Mouse (Mus musculus): ENCODE results near the gene Ifih1. TPM values are rescaled to one million over a fixed set of nuclear protein-coding genes. Genes with fewer than 3 reads are reported as not detected.

Gene Ifih1
- polyA plus RNA-seq (2015; fragmentation: Nextera tagmentation; extraction: Ambion mirVana), result 1.1 and 1.4 TPM in 2 replicates

DNA sequence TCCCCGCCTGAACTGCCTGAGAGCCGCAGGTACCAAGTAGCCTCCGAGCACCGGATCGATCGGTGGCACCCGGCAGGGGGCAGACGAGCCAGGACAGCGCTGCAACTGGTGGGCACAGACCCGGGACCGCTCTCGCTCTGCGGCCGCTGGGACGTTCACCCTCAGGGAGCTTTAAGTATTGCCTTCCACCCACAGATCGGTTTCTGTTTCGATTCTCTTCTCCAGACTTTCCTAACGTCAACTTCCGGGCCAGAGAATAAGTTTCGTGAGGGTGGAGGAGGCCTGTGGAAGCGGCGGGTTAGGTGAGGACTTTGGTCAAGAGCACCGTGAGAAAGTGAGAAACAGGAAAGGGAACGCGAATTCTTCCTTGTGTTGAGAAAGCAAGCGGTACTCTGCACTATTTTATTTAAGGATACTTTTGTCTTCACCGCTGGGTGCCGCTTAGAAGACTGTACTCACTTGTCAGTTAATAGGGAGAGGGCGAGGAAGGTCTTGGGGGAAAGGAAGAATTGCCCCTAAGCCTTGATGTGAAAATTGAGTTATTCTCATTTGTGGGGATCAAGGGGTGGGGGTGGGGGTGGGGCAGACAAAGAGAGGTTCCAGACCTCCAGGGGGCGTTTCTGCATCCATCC is at the start of gene Ifih1:
Gene Ifih1 (minus strand): TSS at position 242 of the 632 bp plus-strand sequence.
- WGBS, result 1% methylated on average over 30 of the region's 30 CpGs
- H3K9me3 ChIP-seq (replicated peaks), result no peaks in the 10 kb centered on the region
- H3K27ac ChIP-seq, result no peak within 1 kb of the TSS
- H3K4me3 ChIP-seq, result peak within 1 kb of the TSS; percentile 49
- peaks cover 15% of the 10 kb centered on the region for H3K4me1 ChIP-seq
- peak within 1 kb of the TSS; percentile 65 for H3K9ac ChIP-seq
- H3K27me3 ChIP-seq, result peaks cover 6% of the 10 kb centered on the region; the same call in 1 of the 2 replicates
- peak; percentile 91 for ATAC-seq
- peak within 1 kb of the TSS; percentile 77 for H3K4me2 ChIP-seq
- no peaks in the 10 kb centered on the region for H3K36me3 ChIP-seq (ENCODE audit: poor library complexity, severe bottlenecking)

DNA sequence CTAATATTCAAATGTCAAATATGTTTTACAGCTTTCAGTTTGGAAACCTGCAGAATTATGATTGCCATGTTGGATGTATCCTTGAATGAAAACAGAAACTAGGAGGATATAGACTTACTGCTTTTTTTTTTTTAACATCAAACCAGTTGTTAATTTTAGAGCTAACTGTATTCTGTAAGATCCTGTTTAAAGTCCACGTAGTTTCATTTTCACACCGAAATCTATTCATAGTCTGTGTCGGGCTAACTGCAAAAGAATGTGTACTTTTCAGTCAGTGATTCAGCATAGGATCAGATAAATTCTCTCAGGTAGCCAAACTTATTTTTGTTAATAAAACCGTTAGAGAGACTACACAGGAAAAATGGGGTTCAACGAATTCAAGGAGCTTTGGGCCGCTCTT is 39.9 kb upstream of the Ifih1 start:
- 91% methylated on average over 6 of the region's 6 CpGs for WGBS
- Histone ChIP-seq H3K27ac (no peak overlapping the region), H3K4me1 (peaks cover 6% of the 10 kb centered on the region; the same call in 1 of the 2 replicates), H3K4me3 (no peak overlapping the region), H3K27me3 (no peaks in the 10 kb centered on the region), H3K9me3 (replicated peaks) (no peaks in the 10 kb centered on the region), H3K9ac (no peak overlapping the region), H3K36me3 (ENCODE audit: poor library complexity, severe bottlenecking) (no peaks in the 10 kb centered on the region), H3K4me2 (no peak overlapping the region)
- no peak for ATAC-seq

DNA sequence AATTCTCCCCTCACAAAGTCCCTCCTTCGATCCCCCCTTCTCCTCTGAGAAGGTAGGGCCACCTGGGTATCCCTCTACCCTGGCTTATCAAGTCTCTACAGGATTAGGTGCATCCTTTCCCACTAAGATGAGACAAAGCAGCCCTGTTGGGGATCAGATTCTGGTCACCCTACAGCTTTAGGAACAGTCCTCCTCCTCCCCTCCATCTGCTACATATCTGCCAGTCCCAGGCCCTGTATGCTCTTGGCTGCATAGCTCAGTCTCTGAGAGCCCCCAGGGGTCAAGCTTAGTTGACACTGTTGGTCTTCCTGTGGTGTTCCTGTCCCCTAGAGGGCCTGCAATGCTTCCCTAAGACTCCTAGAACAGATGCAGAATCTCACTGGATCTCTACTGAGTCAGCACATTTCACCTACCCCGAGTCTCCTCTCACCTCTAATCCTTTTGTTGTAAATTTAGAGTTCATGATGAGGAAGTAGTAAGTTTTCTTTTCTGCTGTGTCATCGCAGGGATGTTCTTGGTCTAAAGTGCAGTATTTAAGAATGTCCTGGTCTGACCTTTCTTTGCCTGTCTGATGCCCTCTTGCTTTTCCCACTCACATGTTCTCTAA is 39.0 kb upstream of the Ifih1 start:
- Histone ChIP-seq H3K4me3 (no peak overlapping the region), H3K36me3 (ENCODE audit: poor library complexity, severe bottlenecking) (no peaks in the 10 kb centered on the region), H3K4me2 (no peak overlapping the region), H3K27ac (no peak overlapping the region), H3K4me1 (peaks cover 6% of the 10 kb centered on the region; the same call in 1 of the 2 replicates), H3K9ac (no peak overlapping the region), H3K27me3 (no peaks in the 10 kb centered on the region), H3K9me3 (replicated peaks) (no peaks in the 10 kb centered on the region)
- 63% methylated on average over 3 of the region's 3 CpGs for WGBS
- ATAC-seq, result no peak

DNA sequence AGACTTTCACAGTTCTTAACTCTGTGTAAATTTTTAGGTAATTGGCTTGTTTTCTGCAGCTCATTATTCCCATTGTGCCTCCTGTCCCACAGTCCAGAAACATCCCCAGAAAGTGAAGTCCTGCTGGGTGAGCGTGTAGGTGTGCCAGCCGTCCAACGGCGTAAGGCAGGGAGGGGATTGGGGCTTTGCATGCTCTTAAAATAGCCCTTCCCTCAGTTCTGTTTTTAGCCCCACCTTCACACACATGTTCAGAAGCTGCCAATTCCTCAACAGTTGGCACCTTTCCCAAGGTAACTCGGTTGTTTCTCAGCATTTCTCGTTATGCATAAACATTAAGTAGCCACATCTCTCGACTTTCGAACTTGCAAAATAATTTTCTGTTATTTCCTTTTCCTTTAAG is 35.6 kb upstream of the Ifih1 start:
- Histone ChIP-seq H3K9me3 (replicated peaks) (no peaks in the 10 kb centered on the region), H3K4me2 (no peak overlapping the region), H3K27ac (no peak overlapping the region), H3K4me1 (peaks cover 6% of the 10 kb centered on the region; the same call in 1 of the 2 replicates), H3K27me3 (no peaks in the 10 kb centered on the region), H3K4me3 (no peak overlapping the region), H3K9ac (no peak overlapping the region), H3K36me3 (ENCODE audit: poor library complexity, severe bottlenecking) (no peaks in the 10 kb centered on the region)
- 47% methylated on average over 8 of the region's 8 CpGs for WGBS
- ATAC-seq, result peak; percentile 68; the same call in 1 of the 2 replicates

DNA sequence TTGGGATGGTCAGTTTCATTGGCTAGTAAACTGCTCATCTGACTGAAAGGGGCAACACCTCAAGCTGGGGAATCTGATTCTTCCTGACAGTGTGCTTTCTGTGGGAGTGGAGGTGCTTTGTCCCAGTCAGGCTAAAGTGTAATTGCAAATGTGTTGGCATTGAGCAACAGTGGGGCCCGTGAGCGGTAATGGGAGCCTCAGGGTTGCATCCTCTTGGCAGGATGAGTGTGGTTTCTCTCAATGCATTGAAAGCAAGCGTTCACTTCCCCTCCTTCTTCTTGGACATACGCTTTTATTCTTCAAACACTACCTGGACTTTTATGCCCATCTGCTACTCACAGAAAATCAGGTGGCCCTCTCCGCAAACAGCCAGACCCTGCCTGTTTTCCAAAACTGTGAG is 26.7 kb upstream of the Ifih1 start:
- Histone ChIP-seq H3K27ac (no peak overlapping the region), H3K9ac (no peak overlapping the region), H3K4me3 (no peak overlapping the region), H3K27me3 (no peaks in the 10 kb centered on the region), H3K9me3 (replicated peaks) (no peaks in the 10 kb centered on the region), H3K36me3 (ENCODE audit: poor library complexity, severe bottlenecking) (no peaks in the 10 kb centered on the region), H3K4me2 (no peak overlapping the region), H3K4me1 (no peaks in the 10 kb centered on the region)
- ATAC-seq, result no peak
- WGBS, result 92% methylated on average over 5 of the region's 5 CpGs

DNA sequence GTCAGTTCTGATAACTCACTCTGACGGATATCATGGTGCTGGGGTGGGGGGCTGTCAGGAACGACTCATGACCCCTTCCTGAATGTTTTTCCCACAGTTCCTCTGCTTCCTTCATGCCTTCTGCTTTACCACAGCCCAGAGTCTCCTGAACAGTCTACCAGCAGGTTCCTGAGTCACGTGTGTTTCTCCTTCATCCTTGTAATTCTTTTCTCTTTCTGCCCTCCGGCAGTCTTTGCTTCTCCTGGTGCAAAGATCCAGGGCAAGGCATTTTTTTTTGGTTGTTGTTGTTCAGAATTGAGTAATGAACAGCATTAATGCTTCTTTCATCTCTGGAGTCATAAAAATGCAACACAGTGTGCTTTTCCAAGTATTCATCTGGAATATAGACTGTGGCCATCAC is 24.7 kb upstream of the Ifih1 start:
- H3K36me3 ChIP-seq (ENCODE audit: poor library complexity, severe bottlenecking), result no peaks in the 10 kb centered on the region
- H3K9ac ChIP-seq, result no peak overlapping the region
- ATAC-seq, result no peak
- H3K4me2 ChIP-seq, result no peak overlapping the region
- H3K4me1 ChIP-seq, result no peaks in the 10 kb centered on the region
- H3K4me3 ChIP-seq, result no peak overlapping the region
- 86% methylated on average over 4 of the region's 4 CpGs for WGBS
- H3K27ac ChIP-seq, result no peak overlapping the region
- no peaks in the 10 kb centered on the region for H3K9me3 ChIP-seq (replicated peaks)
- H3K27me3 ChIP-seq, result no peaks in the 10 kb centered on the region

DNA sequence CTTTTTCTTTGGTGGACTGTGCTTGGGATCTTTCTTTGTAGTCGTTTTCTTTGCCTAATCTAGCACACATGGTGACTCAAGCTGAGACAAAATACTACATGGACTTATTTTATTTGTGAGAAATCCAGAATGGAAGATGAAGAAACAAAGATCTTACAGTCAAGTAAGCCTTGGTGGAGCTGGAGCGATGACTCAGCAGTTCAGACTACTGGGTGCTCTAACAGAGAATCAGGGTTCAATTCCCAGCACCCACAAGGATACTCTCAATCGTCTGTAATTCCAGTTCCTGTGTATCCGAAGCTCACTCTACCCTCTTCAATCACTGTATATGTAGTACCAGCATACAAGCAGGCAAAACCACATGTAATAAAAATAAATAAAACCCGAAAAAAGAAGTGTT is 24.2 kb upstream of the Ifih1 start:
- no peak overlapping the region for H3K4me2 ChIP-seq
- no peak for ATAC-seq
- H3K27ac ChIP-seq, result no peak overlapping the region
- H3K36me3 ChIP-seq (ENCODE audit: poor library complexity, severe bottlenecking), result no peaks in the 10 kb centered on the region
- no peak overlapping the region for H3K9ac ChIP-seq
- H3K4me1 ChIP-seq, result no peaks in the 10 kb centered on the region
- 88% methylated on average over 5 of the region's 5 CpGs for WGBS
- H3K27me3 ChIP-seq, result no peaks in the 10 kb centered on the region
- H3K4me3 ChIP-seq, result no peak overlapping the region
- H3K9me3 ChIP-seq (replicated peaks), result no peaks in the 10 kb centered on the region

DNA sequence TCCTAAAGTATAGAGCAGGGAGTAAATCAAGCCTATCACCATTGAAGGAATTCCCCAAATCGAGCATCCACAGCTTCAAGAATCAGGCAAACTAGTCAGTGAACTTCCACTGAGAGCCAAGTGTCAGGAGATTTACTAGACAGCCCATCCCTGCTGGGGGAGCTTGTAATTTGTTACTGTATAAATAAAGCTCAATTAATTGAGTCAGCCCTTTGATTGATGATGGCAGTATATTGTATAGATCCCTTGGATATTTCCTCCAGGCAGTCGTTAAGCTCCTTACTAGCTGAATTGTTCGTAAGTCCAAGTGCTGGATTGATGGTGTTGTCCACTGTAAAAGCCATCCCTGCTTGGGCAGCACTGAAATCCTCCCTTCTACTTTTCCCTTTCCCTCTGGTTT is 23.8 kb upstream of the Ifih1 start:
- Histone ChIP-seq H3K4me2 (no peak overlapping the region), H3K4me3 (no peak overlapping the region), H3K36me3 (ENCODE audit: poor library complexity, severe bottlenecking) (no peaks in the 10 kb centered on the region), H3K4me1 (no peaks in the 10 kb centered on the region), H3K9me3 (replicated peaks) (no peaks in the 10 kb centered on the region), H3K9ac (no peak overlapping the region), H3K27me3 (no peaks in the 10 kb centered on the region), H3K27ac (no peak overlapping the region)
- ATAC-seq, result no peak
- 60% methylated on average over 3 of the region's 3 CpGs for WGBS

DNA sequence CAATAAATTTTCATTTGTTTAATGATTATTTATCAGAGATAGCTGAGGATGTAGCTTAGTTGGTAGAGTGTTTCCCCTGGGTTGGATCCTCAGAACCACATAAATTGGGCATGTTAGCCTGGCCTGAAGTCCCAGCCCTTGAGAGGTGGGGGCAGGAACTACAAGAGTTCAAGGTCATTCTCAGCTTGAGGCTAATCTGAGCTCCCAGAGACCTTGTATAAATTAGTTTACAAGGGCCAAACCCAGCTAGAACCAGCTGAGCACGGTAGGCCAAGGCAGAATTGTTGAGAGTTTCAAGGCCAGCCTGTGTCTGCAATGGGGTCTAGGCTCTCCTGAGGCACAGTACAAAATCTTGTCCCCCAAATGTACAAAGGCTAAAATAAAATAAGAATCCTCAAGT is 19.5 kb upstream of the Ifih1 start:
- Histone ChIP-seq H3K27ac (no peak overlapping the region), H3K27me3 (no peaks in the 10 kb centered on the region), H3K4me2 (no peak overlapping the region), H3K9ac (no peak overlapping the region), H3K9me3 (replicated peaks) (no peaks in the 10 kb centered on the region), H3K4me1 (peaks cover 8% of the 10 kb centered on the region; the same call in 1 of the 2 replicates), H3K36me3 (ENCODE audit: poor library complexity, severe bottlenecking) (no peaks in the 10 kb centered on the region), H3K4me3 (no peak overlapping the region)
- no peak for ATAC-seq
- WGBS, result 60% methylated on average over 1 of the region's 1 CpGs

DNA sequence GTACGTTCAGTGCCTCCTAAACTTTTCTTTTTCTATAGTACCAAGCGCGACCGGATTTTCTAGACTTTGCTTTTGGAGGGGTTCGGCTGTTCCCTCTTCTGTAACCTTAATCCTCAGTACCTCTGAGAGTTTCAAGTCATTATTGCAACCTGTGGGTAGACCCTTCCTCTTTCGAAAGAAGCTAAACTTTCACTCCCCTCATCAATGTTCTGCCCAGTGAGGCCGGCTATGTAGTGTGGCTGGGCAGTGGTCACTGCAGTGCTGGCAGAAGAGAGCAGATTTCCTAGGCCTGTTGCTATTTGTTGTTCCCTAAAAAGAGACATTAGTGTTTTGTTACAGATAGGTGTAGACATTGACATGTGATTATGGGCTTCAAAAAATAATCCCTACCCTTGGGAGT is 18.8 kb upstream of the Ifih1 start:
- H3K9me3 ChIP-seq (replicated peaks), result no peaks in the 10 kb centered on the region
- H3K27ac ChIP-seq, result no peak overlapping the region
- H3K4me2 ChIP-seq, result peak overlapping the region; percentile 83
- H3K9ac ChIP-seq, result no peak overlapping the region
- H3K27me3 ChIP-seq, result no peaks in the 10 kb centered on the region
- peaks cover 8% of the 10 kb centered on the region; the same call in 1 of the 2 replicates for H3K4me1 ChIP-seq
- peak overlapping the region; percentile 61; the same call in 1 of the 2 replicates for H3K4me3 ChIP-seq
- no peaks in the 10 kb centered on the region for H3K36me3 ChIP-seq (ENCODE audit: poor library complexity, severe bottlenecking)
- no peak for ATAC-seq
- WGBS, result 54% methylated on average over 7 of the region's 7 CpGs

DNA sequence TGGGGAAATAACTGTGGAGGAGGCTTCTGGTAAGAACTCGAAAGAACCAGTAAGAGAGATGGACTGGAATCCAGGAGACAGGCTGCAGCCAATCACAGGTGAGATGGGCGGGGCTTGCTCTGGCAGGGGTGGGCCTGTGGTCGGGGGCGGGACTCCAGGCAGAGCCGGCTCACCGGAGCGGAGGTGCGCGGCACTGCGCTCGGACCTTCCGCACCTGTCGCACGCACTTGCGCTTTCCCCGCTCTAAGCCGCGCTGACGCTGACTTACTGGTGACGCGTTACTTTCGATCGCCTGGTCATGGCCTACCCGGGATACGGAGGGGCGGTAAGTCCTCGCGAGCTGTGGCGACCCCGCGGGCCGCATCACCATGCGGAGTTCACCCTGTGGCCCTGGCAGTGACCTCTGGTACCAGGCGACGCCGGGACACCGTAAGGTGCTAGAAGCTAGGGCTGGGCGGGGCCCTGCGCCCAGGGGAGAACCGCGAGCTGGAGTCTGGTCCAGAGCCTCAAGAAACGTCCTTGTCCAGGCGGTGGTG is 18.1 kb upstream of the Ifih1 start, which contains the start of gene Gca:
Gene Gca (plus strand): TSS at position 151 of the 536 bp plus-strand sequence.
- Histone ChIP-seq H3K27me3 (no peaks in the 10 kb centered on the region), H3K4me2 (peak within 1 kb of the TSS; percentile 83), H3K27ac (no peak within 1 kb of the TSS), H3K9ac (peak within 1 kb of the TSS; percentile 70), H3K4me1 (peaks cover 8% of the 10 kb centered on the region; the same call in 1 of the 2 replicates), H3K36me3 (ENCODE audit: poor library complexity, severe bottlenecking) (no peaks in the 10 kb centered on the region), H3K4me3 (peak within 1 kb of the TSS; percentile 61), H3K9me3 (replicated peaks) (no peaks in the 10 kb centered on the region)
- WGBS, result under 1% methylated on average over 42 of the region's 43 CpGs
- peak; percentile 99 for ATAC-seq

DNA sequence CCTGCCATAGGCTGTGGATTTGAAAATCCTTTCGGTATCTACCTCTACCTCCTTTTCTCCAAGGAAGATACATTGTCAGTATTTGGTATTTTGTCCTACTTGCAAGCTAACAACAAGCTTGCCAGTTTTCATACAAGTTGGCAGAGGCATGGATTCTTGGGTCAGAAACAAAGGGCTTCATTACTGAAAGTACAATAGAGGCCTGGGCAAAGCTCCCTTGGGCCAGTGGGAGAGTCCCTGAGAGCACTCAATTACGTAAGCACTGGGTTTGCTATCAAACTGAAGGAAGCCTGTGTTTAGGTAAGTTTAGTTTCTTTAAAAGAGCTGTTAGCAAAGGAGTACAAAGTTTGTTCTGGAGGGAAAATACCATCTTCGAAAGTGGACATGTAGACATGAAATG is 16.5 kb upstream of the Ifih1 start:
- H3K27me3 ChIP-seq, result no peaks in the 10 kb centered on the region
- H3K9ac ChIP-seq, result no peak overlapping the region
- H3K36me3 ChIP-seq (ENCODE audit: poor library complexity, severe bottlenecking), result no peaks in the 10 kb centered on the region
- ATAC-seq, result no peak
- H3K9me3 ChIP-seq (replicated peaks), result no peaks in the 10 kb centered on the region
- no peak overlapping the region for H3K4me3 ChIP-seq
- 64% methylated on average over 3 of the region's 3 CpGs for WGBS
- H3K4me2 ChIP-seq, result no peak overlapping the region
- H3K27ac ChIP-seq, result no peak overlapping the region
- peaks cover 8% of the 10 kb centered on the region; the same call in 1 of the 2 replicates for H3K4me1 ChIP-seq
